Mouse (Mus musculus): ENCODE results near the gene Myo1e. TPM values are rescaled to one million over a fixed set of nuclear protein-coding genes. Genes with fewer than 3 reads are reported as not detected.

The Myo1e gene
- total RNA-seq, 2 experiments from 2014 or later = 7.6 to 8.8 TPM

- DNase-seq (ENCODE audit: low spot score in 2 of 2) = no peak
Observed at GRCm38 (mm10) chr9:70401937-70402539, 194.9 kb downstream of the Myo1e start.

GRCm38 (mm10) chr9:70406596-70406995 is 199.4 kb downstream of the Myo1e start:
- no peak for DNase-seq (ENCODE audit: low spot score in 2 of 2)

GRCm38 (mm10) chr9:70408791-70409190 is 201.6 kb downstream of the Myo1e start:
- DNase-seq (ENCODE audit: low spot score in 2 of 2) = peak in 1 of 2 experiments; percentile 44

GRCm38 (mm10) chr9:70409743-70410142 is 202.6 kb downstream of the Myo1e start:
- DNase-seq (ENCODE audit: low spot score in 2 of 2) = no peak

GRCm38 (mm10) chr9:70410668-70411067 is 203.5 kb downstream of the Myo1e start:
- DNase-seq (ENCODE audit: low spot score in 2 of 2) = no peak

- no peak for DNase-seq (ENCODE audit: low spot score in 2 of 2)
Observed at GRCm38 (mm10) chr9:70413038-70413437, 205.9 kb downstream of the Myo1e start.

- DNase-seq (ENCODE audit: low spot score in 2 of 2) = no peak
Observed at GRCm38 (mm10) chr9:70416412-70416811, 209.3 kb downstream of the Myo1e start.

GRCm38 (mm10) chr9:70421257-70422056 is 214.3 kb downstream of the Myo1e start, which contains the start of gene Ccnb2:
Gene Ccnb2, minus strand, starts transcription at chr9:70421547.
- peak; percentile 80 to 85 for DNase-seq (ENCODE audit: low spot score in 2 of 2)

- no peak for DNase-seq (ENCODE audit: low spot score in 2 of 2)
Observed at GRCm38 (mm10) chr9:70422661-70423060, 215.5 kb downstream of the Myo1e start.

GRCm38 (mm10) chr9:70439959-70440358 is 232.8 kb downstream of the Myo1e start:
- no peak for DNase-seq (ENCODE audit: low spot score in 2 of 2)

- no peak for DNase-seq (ENCODE audit: low spot score in 2 of 2)
Observed at GRCm38 (mm10) chr9:70449072-70449471, 241.9 kb downstream of the Myo1e start.

Small RNAs within 50 kb of the gene (microRNA-seq; reads per million reads assigned to microRNA genes)
- gene Mir5626 = 0.59 to 1.8 reads per million in 2 experiments

Other genes starting within 250 kb of the Myo1e start
- gene Bnip2, start 217.9 kb upstream of the Myo1e start, total RNA-seq (2021) = 10 to 100 TPM; 39.5 to 47.6 TPM
- gene Gtf2a2, start 194.8 kb upstream of the Myo1e start, total RNA-seq (2021) = 10 to 100 TPM; 71.6 to 73.5 TPM
- not detected for gene Gcnt3, start 169.3 kb upstream of the Myo1e start, total RNA-seq (2021)
- gene Fam81a, start 64.8 kb upstream of the Myo1e start, total RNA-seq (2021) = 100 to 1,000 TPM; 109 to 116 TPM
- 1 to 10 TPM; 4.0 to 5.5 TPM for gene Ccnb2, start 214.2 kb downstream of the Myo1e start, total RNA-seq (2021)

Measured in layer of hippocampus, postnatal 10 days (tissue).